Mouse (Mus musculus) erythroblast, embryonic 14.5 days (primary cell): ENCODE data around the gene Adgrf1. TPM values are rescaled to one million over a fixed set of nuclear protein-coding genes. Genes with fewer than 3 reads are reported as not detected.

ENCODE experiments used
- H3K27me3 ChIP-seq: 2 replicates; pipeline ENCODE4 v1.6.1; 2012; ENCODE audit warnings: inconsistent platforms; ENCODE audit not compliant: control insufficient read depth
- H3K36me3 ChIP-seq: 2 replicates; pipeline ENCODE4 v1.6.1; 2012; ENCODE audit warnings: mild to moderate bottlenecking, inconsistent platforms; ENCODE audit not compliant: control insufficient read depth
- H3K4me1 ChIP-seq: 2 replicates; pipeline ENCODE4 v1.6.1; 2012; ENCODE audit warnings: inconsistent platforms; ENCODE audit not compliant: control insufficient read depth
- H3K4me3 ChIP-seq: replicated peaks from 2 replicates; pipeline ENCODE3; 2012; ENCODE audit warnings: moderate library complexity, mild to moderate bottlenecking, inconsistent platforms
- H3K9me3 ChIP-seq: 2 replicates; pipeline ENCODE4 v1.6.1; 2012; ENCODE audit warnings: low read length, inconsistent platforms, mixed read lengths; ENCODE audit not compliant: control insufficient read depth
- GATA1 ChIP-seq: IDR thresholded peaks from 2 replicates; pipeline ENCODE4 v1.6.1; 2012; ENCODE audit warnings: low read length, inconsistent platforms, mixed read lengths
- TAL1 ChIP-seq: IDR thresholded peaks from 3 replicates; pipeline ENCODE4 v1.6.1; 2012; ENCODE audit warnings: low read length, inconsistent platforms, mixed read lengths
- polyA plus RNA-seq: library from polyadenylated mRNA; stranded (reverse); fragments of >175 nt; gene quantifications from 2 replicates; pipeline ENCODE4 v1.2.3, GENCODE M21; 2012

Adgrf1 gene
- polyA plus RNA-seq, 1 experiment, result not detected

GRCm38 (mm10) chr17:43357902-43358539, 87.9 kb downstream of the Adgrf1 start:
- Histone ChIP-seq H3K9me3 (no peaks in the 10 kb centered on the region), H3K36me3 (no peaks in the 10 kb centered on the region), H3K4me1 (no peaks in the 10 kb centered on the region), H3K4me3 (no peak overlapping the region), H3K27me3 (peaks cover 51% of the 10 kb centered on the region)
- TF ChIP-seq TAL1 (no peak), GATA1 (no peak)

GRCm38 (mm10) chr17:43359826-43360619, 89.9 kb downstream of the Adgrf1 start, which contains the start of gene Adgrf5:
TSS of gene Adgrf5 (plus strand) at chr17:43360451.
- no peaks in the 10 kb centered on the region for H3K36me3 ChIP-seq
- TF ChIP-seq GATA1, result no peak
- no peak for TF ChIP-seq TAL1
- H3K27me3 ChIP-seq, result peaks cover 61% of the 10 kb centered on the region
- no peak within 1 kb of the TSS for H3K4me3 ChIP-seq
- no peaks in the 10 kb centered on the region for H3K4me1 ChIP-seq
- no peaks in the 10 kb centered on the region for H3K9me3 ChIP-seq

GRCm38 (mm10) chr17:43361021-43361420, 90.9 kb downstream of the Adgrf1 start:
- peaks cover 67% of the 10 kb centered on the region for H3K27me3 ChIP-seq
- TF ChIP-seq GATA1 (no peak), TAL1 (no peak)
- H3K36me3 ChIP-seq, result no peaks in the 10 kb centered on the region
- no peaks in the 10 kb centered on the region for H3K9me3 ChIP-seq
- H3K4me1 ChIP-seq, result no peaks in the 10 kb centered on the region
- no peak overlapping the region for H3K4me3 ChIP-seq

- H3K4me1 ChIP-seq, result no peaks in the 10 kb centered on the region
- no peaks in the 10 kb centered on the region for H3K36me3 ChIP-seq
- TF ChIP-seq GATA1 (no peak), TAL1 (no peak)
- no peak overlapping the region for H3K4me3 ChIP-seq
- no peaks in the 10 kb centered on the region for H3K9me3 ChIP-seq
- peaks cover 62% of the 10 kb centered on the region for H3K27me3 ChIP-seq
Observed at GRCm38 (mm10) chr17:43362362-43362761, 92.2 kb downstream of the Adgrf1 start.

- Histone ChIP-seq H3K36me3 (no peaks in the 10 kb centered on the region), H3K9me3 (no peaks in the 10 kb centered on the region), H3K4me1 (no peaks in the 10 kb centered on the region), H3K27me3 (peaks cover 62% of the 10 kb centered on the region), H3K4me3 (no peak overlapping the region)
- TF ChIP-seq TAL1 (no peak), GATA1 (no peak)
Observed at GRCm38 (mm10) chr17:43362881-43363280, 92.8 kb downstream of the Adgrf1 start.

- no peak for TF ChIP-seq GATA1
- TF ChIP-seq TAL1, result no peak
- Histone ChIP-seq H3K9me3 (no peaks in the 10 kb centered on the region), H3K4me3 (no peak overlapping the region), H3K4me1 (no peaks in the 10 kb centered on the region), H3K27me3 (peaks cover 52% of the 10 kb centered on the region), H3K36me3 (no peaks in the 10 kb centered on the region)
Observed at GRCm38 (mm10) chr17:43363921-43364320, 93.8 kb downstream of the Adgrf1 start.

GRCm38 (mm10) chr17:43365297-43365696, 95.2 kb downstream of the Adgrf1 start:
- no peaks in the 10 kb centered on the region for H3K36me3 ChIP-seq
- TF ChIP-seq GATA1, result no peak
- no peak for TF ChIP-seq TAL1
- H3K4me3 ChIP-seq, result no peak overlapping the region
- no peaks in the 10 kb centered on the region for H3K9me3 ChIP-seq
- H3K4me1 ChIP-seq, result no peaks in the 10 kb centered on the region
- peaks cover 40% of the 10 kb centered on the region for H3K27me3 ChIP-seq

- Histone ChIP-seq H3K4me1 (no peaks in the 10 kb centered on the region), H3K27me3 (peaks cover 28% of the 10 kb centered on the region), H3K9me3 (no peaks in the 10 kb centered on the region), H3K36me3 (no peaks in the 10 kb centered on the region), H3K4me3 (no peak overlapping the region)
- TF ChIP-seq GATA1 (no peak), TAL1 (no peak)
Observed at GRCm38 (mm10) chr17:43366486-43366885, 96.4 kb downstream of the Adgrf1 start.

- TF ChIP-seq TAL1 (no peak), GATA1 (no peak)
- no peaks in the 10 kb centered on the region for H3K4me1 ChIP-seq
- H3K9me3 ChIP-seq, result no peaks in the 10 kb centered on the region
- H3K4me3 ChIP-seq, result no peak overlapping the region
- no peaks in the 10 kb centered on the region for H3K36me3 ChIP-seq
- peaks cover 14% of the 10 kb centered on the region for H3K27me3 ChIP-seq
Observed at GRCm38 (mm10) chr17:43368171-43368576, 98.0 kb downstream of the Adgrf1 start.
